Mouse (Mus musculus) heart, postnatal 0 days (tissue): Measurements from ENCODE around the gene Epb41l4b.

Source experiments
- CTCF ChIP-seq: IDR thresholded peaks from 2 replicates; pipeline ENCODE4 v1.5.1; 2016; ENCODE audit warnings: antibody characterized with exemption, control low read depth, low read depth
- EP300 ChIP-seq: IDR thresholded peaks from 2 replicates; pipeline ENCODE4 v1.6.1; 2016; ENCODE audit warnings: antibody characterized with exemption, low read depth

GRCm38 (mm10) chr4:57103830-57104229 lies 39.4 kb downstream of the Epb41l4b start:
- TF ChIP-seq EP300 = no peak
- TF ChIP-seq CTCF = no peak
